Mouse (Mus musculus): ENCODE measurements around the gene Gm45716. TPM values are rescaled to one million over a fixed set of nuclear protein-coding genes. Genes with fewer than 3 reads are reported as not detected.
A peak's percentile ranks its signal among the peaks of the same experiment; 100 is the strongest.

Gm45716 gene
- polyA plus RNA-seq, 1 experiment from 2014 or later: 24.9 TPM

DNA sequence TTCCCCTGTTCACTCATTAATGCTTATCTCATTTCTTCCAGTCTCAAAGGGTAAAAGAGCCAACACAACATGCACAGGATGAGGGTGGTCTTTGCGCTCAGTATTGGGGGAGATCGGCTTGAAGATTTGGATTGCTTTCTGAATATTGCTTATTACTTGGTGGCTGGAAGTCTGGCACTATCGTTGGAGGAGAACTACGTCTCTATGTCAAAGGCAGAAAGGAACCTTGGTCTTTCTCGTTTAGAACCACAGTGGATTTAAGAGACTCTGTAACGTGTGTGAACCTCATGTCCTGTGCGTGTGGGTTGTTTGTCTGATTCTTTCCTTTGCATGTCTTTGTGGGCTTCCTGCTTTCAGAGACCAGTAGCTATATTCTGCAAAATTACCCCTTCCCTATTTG lies 63.2 kb downstream of the Gm45716 start:
- Histone ChIP-seq H3K4me2 (ENCODE audit: low read depth, low read length) (peak overlapping the region; percentile 85), H3K9me3 (ENCODE audit: control insufficient read depth, low read length) (no peaks in the 10 kb centered on the region), H3K27me3 (ENCODE audit: control insufficient read depth, insufficient read depth, low read length) (no peaks in the 10 kb centered on the region), H3K9ac (replicated peaks; ENCODE audit: low read depth, low read length) (peak overlapping the region; percentile 96; the same call in 1 of the 2 replicates), H3K4me1 (ENCODE audit: control insufficient read depth, insufficient read depth, low read length) (0 out of 2 replicates have a peak, but pooled peaks cover 10% of the 10 kb centered on the region), H3K4me3 (ENCODE audit: low read depth, low read length) (peak overlapping the region; percentile 80), H3K27ac (ENCODE audit: low read depth, low read length) (peak overlapping the region; percentile 92), H3K36me3 (ENCODE audit: control insufficient read depth, insufficient read depth, low read length) (no peaks in the 10 kb centered on the region)
- ATAC-seq (ENCODE audit: low read depth): no peak
- WGBS: 62% methylated on average over 7 of the region's 7 CpGs

- Histone ChIP-seq H3K27me3 (ENCODE audit: control insufficient read depth, insufficient read depth, low read length) (no peaks in the 10 kb centered on the region), H3K4me2 (ENCODE audit: low read depth, low read length) (no peak overlapping the region), H3K4me3 (ENCODE audit: low read depth, low read length) (no peak overlapping the region), H3K36me3 (ENCODE audit: control insufficient read depth, insufficient read depth, low read length) (no peaks in the 10 kb centered on the region), H3K4me1 (ENCODE audit: control insufficient read depth, insufficient read depth, low read length) (0 out of 2 replicates have a peak, but pooled peaks cover 10% of the 10 kb centered on the region), H3K9me3 (ENCODE audit: control insufficient read depth, low read length) (no peaks in the 10 kb centered on the region), H3K9ac (replicated peaks; ENCODE audit: low read depth, low read length) (no peak overlapping the region), H3K27ac (ENCODE audit: low read depth, low read length) (no peak overlapping the region)
- ATAC-seq (ENCODE audit: low read depth): no peak
- WGBS: 45% methylated on average over 2 of the region's 2 CpGs
Measured at GRCm38 (mm10) chr11:90251923-90252322, 64.4 kb downstream of the Gm45716 start.

DNA sequence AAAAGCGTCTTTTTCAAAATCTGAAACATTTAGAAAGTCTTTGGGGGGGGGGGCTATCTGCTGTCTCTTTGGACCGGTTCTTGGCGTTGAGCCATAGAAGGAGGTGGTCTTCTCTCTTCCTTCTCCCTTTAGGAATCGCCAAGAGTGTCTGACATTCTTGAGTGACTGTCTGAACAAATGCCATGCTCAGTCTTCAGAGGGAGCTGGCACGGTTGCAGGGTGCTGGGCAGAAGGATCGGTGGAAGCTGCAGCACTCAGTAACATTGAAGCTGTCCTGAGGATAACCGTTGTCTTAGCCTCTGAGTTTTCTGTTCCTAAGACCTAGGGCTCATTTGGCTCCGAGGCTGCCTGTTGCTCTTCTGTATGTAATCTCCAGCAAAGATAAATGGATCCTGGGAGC lies 64.9 kb downstream of the Gm45716 start:
- H3K4me3 ChIP-seq (ENCODE audit: low read depth, low read length): no peak overlapping the region
- H3K9ac ChIP-seq (replicated peaks; ENCODE audit: low read depth, low read length): no peak overlapping the region
- 0 out of 2 replicates have a peak, but pooled peaks cover 10% of the 10 kb centered on the region for H3K4me1 ChIP-seq (ENCODE audit: control insufficient read depth, insufficient read depth, low read length)
- H3K36me3 ChIP-seq (ENCODE audit: control insufficient read depth, insufficient read depth, low read length): no peaks in the 10 kb centered on the region
- H3K4me2 ChIP-seq (ENCODE audit: low read depth, low read length): no peak overlapping the region
- no peak for ATAC-seq (ENCODE audit: low read depth)
- H3K27ac ChIP-seq (ENCODE audit: low read depth, low read length): no peak overlapping the region
- WGBS: 78% methylated on average over 8 of the region's 8 CpGs
- no peaks in the 10 kb centered on the region for H3K27me3 ChIP-seq (ENCODE audit: control insufficient read depth, insufficient read depth, low read length)
- no peaks in the 10 kb centered on the region for H3K9me3 ChIP-seq (ENCODE audit: control insufficient read depth, low read length)

GRCm38 (mm10) chr11:90254536-90254935 lies 67.1 kb downstream of the Gm45716 start:
- 89% methylated on average over 3 of the region's 3 CpGs for WGBS
- no peak for ATAC-seq (ENCODE audit: low read depth)
- no peak overlapping the region for H3K27ac ChIP-seq (ENCODE audit: low read depth, low read length)
- H3K4me3 ChIP-seq (ENCODE audit: low read depth, low read length): no peak overlapping the region
- no peak overlapping the region for H3K4me2 ChIP-seq (ENCODE audit: low read depth, low read length)
- H3K36me3 ChIP-seq (ENCODE audit: control insufficient read depth, insufficient read depth, low read length): no peaks in the 10 kb centered on the region
- H3K9ac ChIP-seq (replicated peaks; ENCODE audit: low read depth, low read length): no peak overlapping the region
- no peaks in the 10 kb centered on the region for H3K27me3 ChIP-seq (ENCODE audit: control insufficient read depth, insufficient read depth, low read length)
- H3K9me3 ChIP-seq (ENCODE audit: control insufficient read depth, low read length): no peaks in the 10 kb centered on the region
- 0 out of 2 replicates have a peak, but pooled peaks cover 10% of the 10 kb centered on the region for H3K4me1 ChIP-seq (ENCODE audit: control insufficient read depth, insufficient read depth, low read length)

DNA sequence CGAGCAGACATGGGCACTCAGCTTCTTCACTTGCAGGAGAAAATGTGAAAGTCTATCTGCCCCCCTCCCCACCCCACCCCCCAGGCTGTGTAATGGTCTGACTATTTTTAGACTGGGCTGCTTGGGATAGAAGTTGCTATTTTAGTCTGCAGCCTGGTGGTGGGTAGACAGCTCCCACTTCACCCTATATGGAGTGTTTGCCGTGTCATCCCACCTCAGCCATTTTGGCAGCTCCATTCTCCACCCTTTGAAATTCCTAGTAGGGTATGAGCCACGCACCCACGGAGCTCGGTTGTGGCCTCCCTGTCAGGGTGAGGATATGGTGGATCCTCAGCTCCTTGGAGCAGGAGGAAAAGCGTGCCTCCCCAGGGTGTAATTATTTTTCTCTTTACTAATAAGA lies 68.2 kb downstream of the Gm45716 start:
- 0 out of 2 replicates have a peak, but pooled peaks cover 5% of the 10 kb centered on the region for H3K4me1 ChIP-seq (ENCODE audit: control insufficient read depth, insufficient read depth, low read length)
- WGBS: 74% methylated on average over 6 of the region's 6 CpGs
- no peak overlapping the region for H3K27ac ChIP-seq (ENCODE audit: low read depth, low read length)
- no peaks in the 10 kb centered on the region for H3K9me3 ChIP-seq (ENCODE audit: control insufficient read depth, low read length)
- H3K36me3 ChIP-seq (ENCODE audit: control insufficient read depth, insufficient read depth, low read length): peaks cover 7% of the 10 kb centered on the region
- ATAC-seq (ENCODE audit: low read depth): no peak
- H3K4me2 ChIP-seq (ENCODE audit: low read depth, low read length): no peak overlapping the region
- no peaks in the 10 kb centered on the region for H3K27me3 ChIP-seq (ENCODE audit: control insufficient read depth, insufficient read depth, low read length)
- no peak overlapping the region for H3K4me3 ChIP-seq (ENCODE audit: low read depth, low read length)
- no peak overlapping the region for H3K9ac ChIP-seq (replicated peaks; ENCODE audit: low read depth, low read length)

GRCm38 (mm10) chr11:90256833-90257525 lies 69.5 kb downstream of the Gm45716 start:
- H3K27me3 ChIP-seq (ENCODE audit: control insufficient read depth, insufficient read depth, low read length): no peaks in the 10 kb centered on the region
- H3K36me3 ChIP-seq (ENCODE audit: control insufficient read depth, insufficient read depth, low read length): peaks cover 14% of the 10 kb centered on the region
- no peak overlapping the region for H3K9ac ChIP-seq (replicated peaks; ENCODE audit: low read depth, low read length)
- no peak overlapping the region for H3K27ac ChIP-seq (ENCODE audit: low read depth, low read length)
- no peak overlapping the region for H3K4me2 ChIP-seq (ENCODE audit: low read depth, low read length)
- no peaks in the 10 kb centered on the region for H3K4me1 ChIP-seq (ENCODE audit: control insufficient read depth, insufficient read depth, low read length)
- ATAC-seq (ENCODE audit: low read depth): no peak
- 92% methylated on average over 16 of the region's 16 CpGs for WGBS
- no peak overlapping the region for H3K4me3 ChIP-seq (ENCODE audit: low read depth, low read length)
- H3K9me3 ChIP-seq (ENCODE audit: control insufficient read depth, low read length): no peaks in the 10 kb centered on the region

- Histone ChIP-seq H3K36me3 (ENCODE audit: control insufficient read depth, insufficient read depth, low read length) (peaks cover 25% of the 10 kb centered on the region), H3K4me3 (ENCODE audit: low read depth, low read length) (no peak overlapping the region)
- 88% methylated on average over 10 of the region's 10 CpGs for WGBS
Measured at GRCm38 (mm10) chr11:90258321-90258927, 70.9 kb downstream of the Gm45716 start.

DNA sequence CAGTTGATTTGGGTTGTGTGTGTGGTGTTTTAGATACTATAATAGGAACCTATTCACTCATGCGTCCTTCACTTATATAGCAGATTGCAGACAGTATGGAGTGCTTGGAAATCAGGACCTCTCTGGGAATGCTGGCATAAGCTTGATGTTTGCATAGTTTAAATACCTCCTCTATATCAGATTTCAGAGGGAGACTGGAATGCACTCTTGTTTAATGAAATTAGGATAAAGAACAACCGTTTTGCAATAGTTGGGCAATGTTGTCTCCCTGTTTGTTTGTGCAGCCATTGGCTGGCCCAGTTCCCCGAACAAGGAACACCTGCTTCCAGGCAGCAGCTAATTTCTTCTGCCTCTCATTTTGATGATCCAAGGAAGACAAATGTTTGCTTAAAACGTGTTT lies 71.6 kb downstream of the Gm45716 start:
- Histone ChIP-seq H3K4me3 (ENCODE audit: low read depth, low read length) (no peak overlapping the region), H3K27me3 (ENCODE audit: control insufficient read depth, insufficient read depth, low read length) (no peaks in the 10 kb centered on the region), H3K9ac (replicated peaks; ENCODE audit: low read depth, low read length) (no peak overlapping the region), H3K36me3 (ENCODE audit: control insufficient read depth, insufficient read depth, low read length) (peaks cover 25% of the 10 kb centered on the region), H3K9me3 (ENCODE audit: control insufficient read depth, low read length) (no peaks in the 10 kb centered on the region), H3K4me2 (ENCODE audit: low read depth, low read length) (no peak overlapping the region), H3K27ac (ENCODE audit: low read depth, low read length) (no peak overlapping the region), H3K4me1 (ENCODE audit: control insufficient read depth, insufficient read depth, low read length) (no peaks in the 10 kb centered on the region)
- ATAC-seq (ENCODE audit: low read depth): no peak
- 66% methylated on average over 4 of the region's 4 CpGs for WGBS

More at GRCm38 (mm10) chr11:90258321-90258927, 70.9 kb downstream of the Gm45716 start:
- H3K27ac ChIP-seq (ENCODE audit: low read depth, low read length): no peak overlapping the region
- no peaks in the 10 kb centered on the region for H3K27me3 ChIP-seq (ENCODE audit: control insufficient read depth, insufficient read depth, low read length)
- no peak for ATAC-seq (ENCODE audit: low read depth)
- no peaks in the 10 kb centered on the region for H3K9me3 ChIP-seq (ENCODE audit: control insufficient read depth, low read length)
- H3K4me1 ChIP-seq (ENCODE audit: control insufficient read depth, insufficient read depth, low read length): no peaks in the 10 kb centered on the region
- H3K4me2 ChIP-seq (ENCODE audit: low read depth, low read length): no peak overlapping the region
- H3K9ac ChIP-seq (replicated peaks; ENCODE audit: low read depth, low read length): no peak overlapping the region

- Histone ChIP-seq H3K9me3 (ENCODE audit: control insufficient read depth, low read length) (no peaks in the 10 kb centered on the region), H3K36me3 (ENCODE audit: control insufficient read depth, insufficient read depth, low read length) (peaks cover 25% of the 10 kb centered on the region), H3K27me3 (ENCODE audit: control insufficient read depth, insufficient read depth, low read length) (no peaks in the 10 kb centered on the region), H3K9ac (replicated peaks; ENCODE audit: low read depth, low read length) (no peak overlapping the region), H3K4me1 (ENCODE audit: control insufficient read depth, insufficient read depth, low read length) (no peaks in the 10 kb centered on the region), H3K4me3 (ENCODE audit: low read depth, low read length) (no peak overlapping the region), H3K27ac (ENCODE audit: low read depth, low read length) (no peak overlapping the region), H3K4me2 (ENCODE audit: low read depth, low read length) (no peak overlapping the region)
- WGBS: 86% methylated on average over 9 of the region's 9 CpGs
- ATAC-seq (ENCODE audit: low read depth): no peak
Measured at GRCm38 (mm10) chr11:90259826-90260225, 72.3 kb downstream of the Gm45716 start.

All from neural tube, embryonic 14.5 days (tissue).